Mouse (Mus musculus) right cerebral cortex, postnatal 36 days (tissue): ENCODE measurements around the gene Fbxo2.
A peak's percentile ranks its signal among the peaks of the same experiment; 100 is the strongest.
"Not testable (repeated sequence)": the region's sequence is repeated elsewhere in the genome, so short reads cannot be mapped to it uniquely, and the experiment has no call there.

Experiments used
- DNase-seq, 2 experiments: peaks; one replicate each; pipeline ENCODE4 v3.0.0; 2022; ENCODE audit warnings: low spot score in 2 of 2, mixed read lengths in 1 of 2

Gene Fbxo2

DNA sequence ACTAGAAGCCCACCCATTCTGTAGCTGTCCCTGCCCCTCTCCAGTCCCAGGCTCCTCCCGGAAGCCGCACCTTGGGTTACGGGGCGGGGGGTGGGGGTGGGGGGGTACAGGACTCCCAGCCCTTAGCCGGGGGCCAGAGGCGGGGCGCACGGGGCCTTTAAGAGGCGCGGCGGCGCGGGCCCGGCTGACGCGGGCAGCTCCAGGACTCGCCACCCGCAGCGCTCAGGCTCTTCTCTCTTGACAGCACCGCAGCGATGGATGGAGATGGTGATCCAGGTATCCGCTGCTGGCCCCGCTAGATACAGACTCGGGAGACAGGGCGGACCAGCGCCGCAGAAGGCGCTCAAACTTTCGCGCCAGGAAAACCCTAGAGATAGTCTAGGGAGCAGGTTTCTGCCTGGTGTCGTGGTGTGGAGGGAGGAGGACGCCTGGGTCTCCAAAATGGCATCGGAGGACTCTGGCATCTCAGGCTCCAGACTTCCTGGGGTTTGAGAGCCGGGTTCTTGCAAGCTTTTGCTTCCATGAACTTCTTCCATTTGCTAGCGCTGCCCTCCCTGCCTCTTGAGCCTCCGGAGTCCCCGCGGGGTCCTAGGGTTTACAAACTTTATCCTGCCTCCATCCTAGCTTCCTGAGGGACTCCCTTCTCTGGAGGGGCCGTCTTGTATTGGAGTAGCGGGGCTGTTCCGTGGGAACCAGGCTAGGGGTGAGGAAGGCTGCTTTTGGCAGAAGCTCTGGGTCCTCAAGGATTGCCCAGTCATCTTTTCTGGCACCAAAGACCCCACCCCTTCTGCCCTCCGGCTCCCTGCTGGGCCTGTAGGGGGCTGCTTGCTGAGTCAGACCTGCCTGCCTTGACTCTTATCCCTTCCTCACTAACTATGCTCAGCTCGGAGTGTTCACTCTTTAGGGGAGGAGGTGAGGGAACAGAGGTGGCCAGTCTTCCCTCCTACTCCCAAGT, at the start of gene Fbxo2, which contains the start of gene Fbxo44:
Gene Fbxo2 (plus strand): TSS at position 186 of the 955 bp plus-strand sequence.
Gene Fbxo44 (minus strand): TSS at position 47 of the 955 bp plus-strand sequence.
- DNase-seq: no peak

GRCm38 (mm10) chr4:148112519-148112918, 47.9 kb upstream of the Fbxo2 start:
- no peak for DNase-seq

- peak; percentile 25 to 45 for DNase-seq
These were observed 45.5 kb upstream of the Fbxo2 start for GRCm38 (mm10) chr4:148114758-148115391.

DNA sequence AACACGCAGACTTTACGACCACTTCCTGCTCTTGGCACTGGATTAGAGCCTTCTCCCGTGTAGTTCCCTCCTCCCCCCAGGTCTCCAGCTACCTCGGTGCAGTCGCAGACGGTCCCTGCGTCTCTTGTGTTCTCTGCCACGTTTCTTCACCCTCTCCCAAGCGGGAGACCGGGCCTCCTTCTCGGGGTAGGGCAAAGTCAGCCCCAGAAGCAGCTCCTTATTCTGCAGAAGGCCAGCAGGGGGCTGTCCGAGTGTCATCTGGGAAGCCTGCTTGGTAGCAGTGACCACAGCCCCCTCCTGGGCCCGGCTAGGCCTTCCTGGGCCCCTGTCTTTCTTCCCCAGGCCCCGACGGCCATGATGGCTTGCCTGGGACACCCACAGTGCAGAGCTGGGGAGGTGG, 45.0 kb upstream of the Fbxo2 start:
- DNase-seq: no peak

- no peak for DNase-seq
These were observed 43.8 kb upstream of the Fbxo2 start for GRCm38 (mm10) chr4:148116657-148117056.

DNA sequence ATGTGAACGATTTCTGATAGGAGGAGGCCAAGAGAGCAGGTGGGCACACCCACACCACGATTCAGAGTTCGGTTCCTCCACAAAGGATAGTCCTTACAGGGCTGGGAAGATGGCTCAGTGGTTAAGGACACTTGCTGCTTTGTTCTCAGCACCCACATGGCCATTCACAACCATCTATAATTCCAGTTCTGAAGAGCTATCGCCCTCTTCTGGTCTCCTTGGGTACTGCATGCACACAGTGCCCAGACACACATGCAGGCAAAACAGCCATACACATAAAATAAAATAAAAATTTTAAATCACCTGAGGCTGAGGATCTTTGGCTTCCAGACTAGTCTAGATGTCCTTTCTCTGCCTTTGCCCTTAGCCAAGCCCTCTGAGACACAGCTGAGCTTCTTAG, 43.0 kb upstream of the Fbxo2 start:
- DNase-seq: no peak

DNA sequence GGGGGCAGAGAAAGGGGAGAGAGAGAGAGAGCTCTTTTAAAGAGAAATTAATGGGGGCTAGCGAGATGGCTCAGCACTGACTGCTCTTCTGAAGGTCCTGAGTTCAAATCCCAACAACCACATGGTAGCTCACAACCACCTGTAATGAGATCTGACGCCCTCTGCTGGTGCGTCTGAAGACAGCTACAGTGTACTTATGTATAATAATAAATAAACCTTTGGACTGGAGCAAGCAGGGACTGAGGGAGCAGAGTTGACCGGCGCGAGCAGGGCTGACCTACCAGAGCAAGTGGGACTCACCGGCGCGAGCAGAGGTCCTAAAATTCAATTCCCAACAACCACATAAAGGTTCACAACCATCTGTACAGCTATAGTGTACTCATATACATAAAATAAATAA, 40.8 kb upstream of the Fbxo2 start:
- DNase-seq: not testable (repeated sequence)

DNA sequence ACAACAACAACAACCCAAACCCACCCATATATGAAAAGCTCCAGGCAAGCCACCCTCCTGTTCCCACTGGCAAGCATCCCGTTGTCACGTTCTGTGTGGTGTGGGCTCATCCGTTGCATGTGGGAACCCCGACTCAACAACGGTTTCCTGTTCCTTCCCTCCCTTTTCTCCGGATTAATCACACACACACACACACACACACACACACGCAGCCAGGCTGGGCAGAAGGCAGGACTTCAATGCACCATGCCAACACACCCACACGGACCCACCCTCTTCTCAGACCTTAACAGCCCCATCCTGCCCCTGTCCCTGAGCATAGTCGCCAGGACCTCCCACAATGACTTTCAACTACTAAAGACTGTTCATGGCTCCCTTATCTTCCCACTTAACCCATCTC, 39.9 kb upstream of the Fbxo2 start:
- DNase-seq: no peak

DNA sequence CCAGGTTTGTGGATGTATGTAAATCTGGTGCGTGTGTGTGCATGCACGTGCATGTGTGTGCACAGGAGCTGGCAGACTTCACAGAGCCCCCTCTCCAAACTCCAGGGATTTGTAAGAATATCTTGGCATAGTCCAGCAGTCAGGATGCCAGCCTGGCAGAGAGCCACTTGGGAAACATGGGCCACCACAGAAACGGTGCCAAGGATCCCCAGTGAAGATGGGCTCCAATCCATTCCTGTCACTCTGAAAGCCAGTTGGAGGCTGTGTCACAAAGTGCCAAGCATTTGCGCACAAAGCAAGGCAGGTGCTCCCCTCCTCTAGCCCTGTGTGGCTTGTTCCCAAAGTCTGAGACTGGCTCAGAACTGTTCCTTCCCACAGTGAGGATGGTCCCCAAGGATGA, 39.1 kb upstream of the Fbxo2 start:
- DNase-seq: peak in 1 of 2 experiments; percentile 49

DNA sequence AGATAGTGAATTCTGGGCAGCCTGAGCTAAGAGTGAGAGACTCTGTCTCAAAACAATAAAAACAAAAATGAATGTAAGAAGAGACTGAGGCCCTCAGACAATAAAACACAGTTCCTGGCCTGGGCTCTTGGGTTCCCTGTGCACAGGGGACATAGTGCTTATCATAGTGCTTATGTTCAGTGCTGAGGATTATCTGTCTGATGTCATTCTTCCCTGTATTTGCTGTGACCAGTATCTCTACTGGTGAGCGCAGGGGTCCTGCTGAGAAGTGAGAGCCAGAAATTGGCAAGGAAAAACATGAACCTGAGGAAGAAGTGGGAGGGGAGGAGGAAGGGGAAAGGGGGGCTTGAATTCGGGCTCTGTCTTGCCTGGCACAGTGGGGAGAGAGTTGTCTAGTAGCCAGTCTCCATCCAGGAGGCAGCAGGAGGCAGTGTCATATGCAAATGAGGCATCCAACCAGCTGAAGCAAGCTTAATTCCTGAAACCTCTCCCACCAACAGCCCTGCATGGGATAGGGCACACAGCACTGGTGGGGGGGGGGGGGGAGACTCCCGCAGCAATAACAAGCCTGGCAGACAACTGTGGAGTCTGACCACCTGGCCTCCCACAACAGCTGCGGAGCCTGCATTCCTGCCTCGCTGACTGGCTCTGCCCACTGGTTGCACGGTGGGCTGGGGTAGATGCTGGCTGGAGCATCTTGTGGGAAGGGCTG, 38.3 kb upstream of the Fbxo2 start:
- DNase-seq: no peak

GRCm38 (mm10) chr4:148122694-148123066, 37.7 kb upstream of the Fbxo2 start:
- DNase-seq: no peak

GRCm38 (mm10) chr4:148128241-148128640, 32.2 kb upstream of the Fbxo2 start:
- no peak for DNase-seq

DNA sequence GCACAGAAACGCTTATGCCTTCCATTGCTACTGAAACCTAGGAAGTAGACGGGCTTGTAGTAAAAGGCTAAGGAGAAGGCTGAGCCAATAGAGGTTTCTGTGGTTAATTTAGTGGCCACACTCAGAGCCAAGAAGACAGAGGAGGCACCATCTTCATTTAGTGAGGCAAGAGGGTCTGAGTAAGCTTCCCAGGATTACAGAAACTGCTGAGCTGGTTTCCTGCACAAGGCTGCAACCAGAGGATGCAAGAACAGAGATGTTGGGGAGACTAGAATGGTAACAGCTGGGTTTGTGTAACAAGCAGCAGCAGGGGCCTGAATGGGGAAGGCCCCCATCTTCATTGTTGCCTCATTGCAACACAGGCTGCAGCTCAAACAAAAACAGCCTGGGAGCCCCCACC, 31.7 kb upstream of the Fbxo2 start:
- no peak for DNase-seq

DNA sequence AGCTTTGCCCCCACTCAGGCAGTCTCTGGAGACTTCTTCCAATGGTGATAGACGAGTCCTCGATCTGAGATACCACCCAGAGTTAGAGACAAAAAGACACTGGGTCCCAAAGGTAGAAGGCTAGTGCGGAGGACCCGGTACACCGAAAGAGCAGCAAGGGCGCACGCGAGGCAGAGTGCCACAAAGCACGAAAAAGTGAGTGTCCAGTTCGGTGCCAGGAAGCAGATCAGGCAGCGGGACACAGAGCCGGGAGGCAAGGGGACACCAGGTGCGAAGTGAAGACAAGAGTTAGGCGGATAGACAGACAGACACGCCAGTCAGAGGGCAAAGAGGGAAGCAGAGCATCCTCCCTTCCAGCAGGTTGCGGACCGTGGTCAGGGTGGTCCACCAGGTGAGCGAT, 30.3 kb upstream of the Fbxo2 start, which contains the start of gene Mad2l2:
Gene Mad2l2 (plus strand): TSS at position 252 of the 400 bp plus-strand sequence.
- DNase-seq: no peak

GRCm38 (mm10) chr4:148130561-148131413, 29.6 kb upstream of the Fbxo2 start, which contains the start of gene Draxin:
Gene Draxin (minus strand): TSS chr4:148130698.
- DNase-seq: no peak

GRCm38 (mm10) chr4:148131497-148132081, 28.8 kb upstream of the Fbxo2 start:
- DNase-seq: no peak

GRCm38 (mm10) chr4:148134988-148135387, 25.4 kb upstream of the Fbxo2 start:
- DNase-seq: no peak

DNA sequence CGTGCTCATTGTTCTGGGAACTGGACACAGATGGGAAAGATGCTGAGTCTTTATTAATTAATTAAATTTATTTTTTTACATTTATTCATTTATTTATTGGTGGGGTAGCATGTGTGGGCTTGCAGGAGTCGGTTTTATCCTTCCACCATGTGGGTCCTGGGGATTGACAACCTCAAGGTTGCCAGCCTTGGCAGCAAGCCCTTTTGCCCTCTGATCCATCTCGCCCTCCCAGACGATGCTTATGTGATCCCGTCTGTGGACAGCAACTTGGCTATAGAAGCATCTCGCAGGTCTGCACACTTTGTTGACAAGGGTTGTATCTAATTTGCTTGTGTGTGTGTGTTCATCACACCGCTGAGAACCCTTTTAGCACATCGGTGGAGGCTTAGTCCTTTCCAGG, 22.9 kb upstream of the Fbxo2 start:
- no peak for DNase-seq

- DNase-seq: no peak
These were observed 20.7 kb upstream of the Fbxo2 start for GRCm38 (mm10) chr4:148139767-148140097.

DNA sequence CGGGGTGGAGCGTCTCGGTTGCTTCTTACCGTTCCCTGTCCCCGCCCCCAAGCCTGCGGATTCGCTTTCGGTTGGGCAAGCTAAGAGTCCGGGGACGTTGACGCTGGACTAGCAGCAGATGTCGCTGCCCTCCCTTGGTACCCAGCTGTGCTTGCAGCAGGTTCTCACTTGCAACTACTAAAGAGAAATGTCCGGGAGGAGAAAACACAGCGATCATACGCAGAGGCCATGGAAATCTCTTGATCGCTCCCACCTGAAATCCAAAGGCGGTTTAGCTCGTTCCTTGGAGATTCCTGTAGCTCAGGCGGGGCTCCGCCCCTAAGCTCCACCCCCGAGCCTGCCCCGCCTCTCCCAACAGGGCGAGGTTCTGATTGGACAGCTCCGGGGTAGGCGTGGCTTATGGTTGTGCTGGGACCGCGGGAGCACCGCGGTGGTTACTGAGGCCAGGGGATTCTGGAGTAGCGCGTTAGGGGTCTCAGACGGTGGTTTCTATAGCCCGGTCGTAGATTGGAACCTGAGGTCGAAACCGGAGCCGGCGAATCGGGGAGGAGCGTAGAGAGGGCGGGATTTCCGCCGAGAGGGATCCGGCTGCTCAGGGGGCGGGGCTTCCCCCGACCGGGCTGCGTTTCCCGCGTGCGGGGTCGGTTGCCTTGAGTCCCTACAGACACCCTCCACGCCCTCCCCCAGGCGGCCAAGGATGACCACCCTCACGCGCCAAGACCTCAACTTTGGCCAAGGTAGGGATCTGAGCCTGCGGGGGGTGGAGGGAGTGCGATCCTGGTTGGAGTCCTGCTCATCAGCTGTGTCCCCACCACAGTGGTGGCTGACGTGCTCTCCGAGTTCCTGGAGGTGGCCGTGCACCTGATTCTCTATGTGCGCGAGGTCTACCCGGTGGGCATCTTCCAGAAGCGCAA, 20.1 kb upstream of the Fbxo2 start:
- peak; percentile 87 for DNase-seq
